In the genomic region with DNA sequence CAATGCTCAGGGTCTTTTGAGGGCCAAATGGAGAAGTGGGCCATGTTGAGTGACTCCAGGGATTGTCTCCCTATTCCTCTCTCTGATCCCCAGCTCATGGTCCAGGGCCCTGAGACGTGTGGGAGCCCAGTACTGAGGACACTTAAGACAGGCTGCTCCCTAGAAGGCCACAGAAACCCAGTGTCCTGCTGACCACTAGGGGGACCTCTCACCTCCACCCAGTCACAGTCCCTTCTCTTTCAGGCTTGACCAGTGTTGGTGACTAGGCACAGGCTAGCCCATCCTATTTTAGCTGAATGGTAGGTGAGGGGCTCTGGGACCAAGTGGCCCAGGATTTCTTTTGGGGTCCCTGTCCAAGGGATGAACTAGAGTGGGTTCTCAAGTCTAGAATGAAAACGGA, we compare ENCODE assay signal across 10 mouse cellular contexts. TPM values are rescaled to one million over a fixed set of nuclear protein-coding genes. Genes with fewer than 3 reads are reported as not detected.
DNase-seq lines count a peak whose midpoint lies in the region; ATAC-seq and TF ChIP-seq lines count a peak whose summit lies in the region.
"Had no signal": no experiment of that assay in that cellular context is flagged by ENCODE, and none has a peak within 500 bp of the region (broad histone marks: within the 10 kb centered on the region; RNA-seq: fewer than 3 reads in every experiment).

No protein-coding gene starts in this region.

- H3K27ac ChIP-seq in left cerebral cortex, adult 2 months: peak overlapping the region; percentile 17; the same call in 1 of the 2 replicates
- no peak overlapping the region for H3K27ac ChIP-seq in ES-E14 (ENCODE audit: insufficient read depth, low read depth, low read length, poor library complexity, severe bottlenecking)
- H3K27ac ChIP-seq in limb, embryonic 14.5 days (replicated peaks; ENCODE audit: low read depth, low read length): no peak overlapping the region

- ATAC-seq in granulocyte monocyte progenitor cell, adult 5-6 weeks (replicated peaks; ENCODE audit: poor library complexity, severe bottlenecking): peak; percentile 29
- no peak for ATAC-seq in limb, embryonic 14.5 days (ENCODE audit: low FRiP score, low read depth)

- intact Hi-C loops in left cerebral cortex, adult 2 months (cut with DNase I): loop anchor here (5.0 kb wide), 1 partner anchor 148 kb away; a partner anchor contains a TSS
- intact Hi-C loops in left cerebral cortex, postnatal 36 days (cut with DNase I): no loop called here

- H3K36me3 ChIP-seq in ES-E14 (ENCODE audit: control insufficient read depth, insufficient read depth, low read length, poor library complexity, severe bottlenecking): no peaks in the 10 kb centered on the region
- no peaks in the 10 kb centered on the region for H3K36me3 ChIP-seq in limb, embryonic 14.5 days (ENCODE audit: control insufficient read depth, insufficient read depth, low read length)

- H3K4me3 ChIP-seq in left cerebral cortex, adult 2 months: no peak overlapping the region
- no peak overlapping the region for H3K4me3 ChIP-seq in ES-E14 (ENCODE audit: insufficient read depth in 1 of 2, low read depth in 1 of 2, low read length in 2 of 2, poor library complexity in 1 of 2, severe bottlenecking in 1 of 2)
- no peak overlapping the region for H3K4me3 ChIP-seq in limb, embryonic 14.5 days (replicated peaks; ENCODE audit: low read length)

- no peak for TF ChIP-seq POLR2A in limb, embryonic 14.5 days (IDR thresholded peaks at IDR 0.05; ENCODE audit: borderline replicate concordance, extremely low read depth, insufficient read depth, insufficient read length)

- no peak for DNase-seq in left cerebral cortex, adult 2 months (ENCODE audit: extremely low spot score in 1 of 2, low spot score in 2 of 2)
- no peak for DNase-seq in left cerebral cortex, postnatal 36 days (ENCODE audit: low spot score in 2 of 2)
- DNase-seq in ES-E14 (ENCODE audit: low read depth, low spot score): no peak
- DNase-seq in limb, embryonic 14.5 days (ENCODE audit: low spot score): no peak
- no peak for DNase-seq in urinary bladder, postnatal 14 days (ENCODE audit: low spot score)
- DNase-seq in urinary bladder, postnatal 36 days (ENCODE audit: low spot score in 2 of 2): no peak
- no peak for DNase-seq in ovary, postnatal 14 days (ENCODE audit: low spot score)

- no peak overlapping the region for H3K9ac ChIP-seq in ES-E14 (ENCODE audit: insufficient read depth, low read depth, low read length, poor library complexity, severe bottlenecking)
- H3K9ac ChIP-seq in limb, embryonic 14.5 days (ENCODE audit: low read depth, low read length, severe bottlenecking): no peak overlapping the region

- TF ChIP-seq CTCF in left cerebral cortex, adult 2 months (IDR thresholded peaks at IDR 0.05): peak; percentile 42

- H3K27me3 ChIP-seq in limb, embryonic 14.5 days (ENCODE audit: control insufficient read depth, insufficient read depth, low read length): no peaks in the 10 kb centered on the region

- peaks cover 0 to 5% of the 10 kb centered on the region in 2 experiments; a peak in 1 of 4 replicates for H3K4me1 ChIP-seq in ES-E14 (ENCODE audit: control insufficient read depth in 2 of 2, insufficient read depth in 2 of 2, low read length in 2 of 2, poor library complexity in 1 of 2)
- H3K4me1 ChIP-seq in limb, embryonic 14.5 days (ENCODE audit: control insufficient read depth, insufficient read depth, low read length): peaks cover 39% of the 10 kb centered on the region

- in situ Hi-C loops in ES-E14 (cut with MboI; ENCODE audit: low sequenced_read_pairs in 2 of 2, unreplicated experiment in 2 of 2): no loop called here

- no peaks in the 10 kb centered on the region for H3K9me3 ChIP-seq in ES-E14 (ENCODE audit: control insufficient read depth, insufficient read depth, low read depth, low read length)
- H3K9me3 ChIP-seq in limb, embryonic 14.5 days (ENCODE audit: control insufficient read depth, low read length): 0 out of 2 replicates have a peak, but pooled peaks cover 3% of the 10 kb centered on the region

- WGBS in limb, embryonic 14.5 days: 53% methylated on average over 2 of the region's 2 CpGs

- H3K4me2 ChIP-seq in limb, embryonic 14.5 days (replicated peaks; ENCODE audit: low read depth, low read length, severe bottlenecking): peak overlapping the region; percentile 42; the same call in 1 of the 2 replicates

TF ChIP-seq in ES-E14, 5 proteins besides CTCF, POLR2A, EP300 and RAD21:
- peak; percentile 8; the same call in 1 of the 2 replicates for TF ChIP-seq ZC3H11A (IDR thresholded peaks at IDR 0.05; ENCODE audit: borderline replicate concordance, low read depth, low read length)
- no peak for TF ChIP-seq MAFK (IDR thresholded peaks at IDR 0.05; ENCODE audit: insufficient read depth, low read depth, low read length)

RNA-seq across cellular contexts. Expression of a gene that starts 17.9 kb away (rescaled TPM):
- total RNA-seq in left cerebral cortex, adult 2 months (2021): under 1 TPM in 1 of 2 experiments, not detected in 1; 0.11 TPM
- not detected for total RNA-seq in left cerebral cortex, postnatal 36 days (2021)
- total RNA-seq in ES-E14 (2012; rRNA removed): 0.22 TPM in 1 of 2 replicates, not detected in the other
- total RNA-seq in granulocyte monocyte progenitor cell, adult 5-6 weeks (2014; fragmentation: Nextera tagmentation): not detected in 2 replicates
- total RNA-seq in granulocyte monocyte progenitor cell, adult 5-6 weeks (2017): not detected in 2 replicates
- 0.03 and 0.04 TPM in 2 replicates for polyA plus RNA-seq in limb, embryonic 14.5 days (2012; rRNA removed)
- polyA plus RNA-seq in limb, embryonic 14.5 days (2014; fragmentation: Nextera tagmentation; extraction: Ambion mirVana): not detected in 2 replicates
- total RNA-seq: layer of hippocampus, postnatal 25 days had no signal

RNA-seq across cellular contexts. Expression of a gene that starts 48.0 kb away (rescaled TPM):
- under 1 TPM in 1 of 2 experiments, not detected in 1; 0.36 TPM for total RNA-seq in left cerebral cortex, adult 2 months (2021)
- not detected for total RNA-seq in left cerebral cortex, postnatal 36 days (2021)
- 0.67 and 1.7 TPM in 2 replicates for total RNA-seq in ES-E14 (2012; rRNA removed)
- 1.8 and 5.0 TPM in 2 replicates for total RNA-seq in granulocyte monocyte progenitor cell, adult 5-6 weeks (2014; fragmentation: Nextera tagmentation)
- total RNA-seq in granulocyte monocyte progenitor cell, adult 5-6 weeks (2017): 1.2 and 5.3 TPM in 2 replicates
- polyA plus RNA-seq in limb, embryonic 14.5 days (2012; rRNA removed): 0.60 and 0.69 TPM in 2 replicates
- polyA plus RNA-seq in limb, embryonic 14.5 days (2014; fragmentation: Nextera tagmentation; extraction: Ambion mirVana): 0.33 and 0.65 TPM in 2 replicates
- total RNA-seq: gastrocnemius, postnatal 14 days; layer of hippocampus, postnatal 25 days had no signal

RNA-seq across cellular contexts. Expression of a gene that starts 51.4 kb away (rescaled TPM):
- under 1 TPM in 1 of 2 experiments, not detected in 1; 0.14 TPM for total RNA-seq in left cerebral cortex, adult 2 months (2021)
- total RNA-seq in left cerebral cortex, postnatal 36 days (2021): under 1 TPM in 1 of 2 experiments, not detected in 1; 0.11 TPM
- total RNA-seq in ES-E14 (2012; rRNA removed): 3.2 and 8.9 TPM in 2 replicates
- total RNA-seq in granulocyte monocyte progenitor cell, adult 5-6 weeks (2014; fragmentation: Nextera tagmentation): not detected in 2 replicates
- total RNA-seq in granulocyte monocyte progenitor cell, adult 5-6 weeks (2017): not detected in 2 replicates
- polyA plus RNA-seq in limb, embryonic 14.5 days (2012; rRNA removed): 0.04 TPM in 1 of 2 replicates, not detected in the other
- not detected in 2 replicates for polyA plus RNA-seq in limb, embryonic 14.5 days (2014; fragmentation: Nextera tagmentation; extraction: Ambion mirVana)
- total RNA-seq: gastrocnemius, postnatal 14 days; layer of hippocampus, postnatal 25 days had no signal
